Mouse (Mus musculus) small intestine, adult 2 months (tissue): ENCODE measurements around the gene Vwa7. TPM values are rescaled to one million over a fixed set of nuclear protein-coding genes. Genes with fewer than 3 reads are reported as not detected.

Experiments
- H3K27ac ChIP-seq: fragments of 200-500 bp; 2 replicates; pipeline ENCODE4 v1.5.1; 2012; ENCODE audit warnings: low read depth, low read length, control low read depth, inconsistent platforms; ENCODE audit not compliant: insufficient read depth
- H3K27me3 ChIP-seq: fragments of 200-500 bp; 2 replicates; pipeline ENCODE4 v1.6.1; 2012; ENCODE audit warnings: mild to moderate bottlenecking, moderate library complexity, low read length, inconsistent platforms; ENCODE audit not compliant: control insufficient read depth, insufficient read depth
- H3K36me3 ChIP-seq: fragments of 200-500 bp; 2 replicates; pipeline ENCODE4 v1.6.1; 2012; ENCODE audit warnings: mild to moderate bottlenecking, low read length, control low read depth, inconsistent platforms; ENCODE audit not compliant: control insufficient read depth, insufficient read depth
- H3K4me1 ChIP-seq: fragments of 200-500 bp; 2 replicates; pipeline ENCODE4 v1.6.1; 2012; ENCODE audit warnings: low read length, inconsistent platforms, mixed read lengths; ENCODE audit not compliant: control insufficient read depth, insufficient read depth, insufficient read length
- H3K4me3 ChIP-seq: fragments of 200-500 bp; 2 replicates; pipeline ENCODE4 v1.5.1; 2012; ENCODE audit warnings: low read depth, mild to moderate bottlenecking, control low read depth, inconsistent platforms, low read length, moderate library complexity
- CTCF ChIP-seq: fragments of 200-500 bp; IDR thresholded peaks from 2 replicates; pipeline ENCODE4 v1.5.1; 2012; ENCODE audit warnings: low read depth, mild to moderate bottlenecking, control low read depth, inconsistent platforms, low read length, moderate library complexity, mixed read lengths; ENCODE audit not compliant: insufficient replicate concordance, insufficient read length; ENCODE audit errors: extremely low read depth
- POLR2A ChIP-seq: fragments of 200-500 bp; IDR thresholded peaks from 2 replicates; pipeline ENCODE4 v1.6.1; 2012; ENCODE audit warnings: low read depth, mild to moderate bottlenecking, control low read depth, inconsistent platforms, low read length, moderate library complexity
- WGBS: fragments of 180-500 bp; shearing (Covaris S2); methylation state at CpG from one replicate; pipeline ENCODE4 v1.1.7; 2018; 5-methylcytosine and 5-hydroxymethylcytosine counted together
- polyA plus RNA-seq: library from polyadenylated mRNA; depleted of rRNA; stranded (reverse); fragments of >200 nt; gene quantifications from 2 replicates; pipeline ENCODE4 v1.2.3, GENCODE M21; 2012

Vwa7 gene
- polyA plus RNA-seq, 1 experiment = 0.82 TPM

GRCm38 (mm10) chr17:35057090-35057489 lies 40.7 kb downstream of the Vwa7 start:
- Histone ChIP-seq H3K36me3 (peaks cover 54% of the 10 kb centered on the region), H3K27ac (no peak overlapping the region), H3K4me3 (no peak overlapping the region), H3K4me1 (peaks cover 26% of the 10 kb centered on the region), H3K27me3 (no peaks in the 10 kb centered on the region)
- 79% methylated on average over 3 of the region's 3 CpGs for WGBS
- no peak for TF ChIP-seq CTCF
- no peak for TF ChIP-seq POLR2A

GRCm38 (mm10) chr17:35058316-35058715 lies 41.9 kb downstream of the Vwa7 start:
- Histone ChIP-seq H3K4me3 (no peak overlapping the region), H3K27ac (no peak overlapping the region), H3K36me3 (peaks cover 42% of the 10 kb centered on the region), H3K4me1 (peaks cover 21% of the 10 kb centered on the region), H3K27me3 (no peaks in the 10 kb centered on the region)
- WGBS = 58% methylated on average over 9 of the region's 9 CpGs
- no peak for TF ChIP-seq POLR2A
- no peak for TF ChIP-seq CTCF

GRCm38 (mm10) chr17:35058911-35059892 lies 42.8 kb downstream of the Vwa7 start, which contains the start of gene Ddah2:
Ddah2 (plus strand) TSS chr17:35059035.
- H3K27me3 ChIP-seq = no peaks in the 10 kb centered on the region
- peak within 1 kb of the TSS; percentile 52; the same call in 1 of the 2 replicates for H3K27ac ChIP-seq
- H3K4me1 ChIP-seq = peaks cover 25% of the 10 kb centered on the region
- TF ChIP-seq POLR2A (peak; percentile 48), CTCF (peak; percentile 66)
- peaks cover 35% of the 10 kb centered on the region for H3K36me3 ChIP-seq
- H3K4me3 ChIP-seq = peak within 1 kb of the TSS; percentile 68
- WGBS = 1% methylated on average over 57 of the region's 57 CpGs

- TF ChIP-seq CTCF (no peak), POLR2A (no peak)
- peaks cover 30% of the 10 kb centered on the region for H3K4me1 ChIP-seq
- H3K27me3 ChIP-seq = no peaks in the 10 kb centered on the region; the same call in 1 of the 2 replicates
- no peak overlapping the region for H3K27ac ChIP-seq
- peak overlapping the region; percentile 68 for H3K4me3 ChIP-seq
- WGBS = 38% methylated on average over 14 of the region's 14 CpGs
- H3K36me3 ChIP-seq = peaks cover 29% of the 10 kb centered on the region
Observed at GRCm38 (mm10) chr17:35060071-35060470, 43.7 kb downstream of the Vwa7 start.

- H3K27ac ChIP-seq = no peak overlapping the region
- H3K36me3 ChIP-seq = peaks cover 22% of the 10 kb centered on the region
- H3K27me3 ChIP-seq = no peaks in the 10 kb centered on the region; the same call in 1 of the 2 replicates
- no peak for TF ChIP-seq POLR2A
- no peak for TF ChIP-seq CTCF
- H3K4me3 ChIP-seq = no peak overlapping the region
- WGBS = 71% methylated on average over 22 of the region's 22 CpGs
- H3K4me1 ChIP-seq = peaks cover 36% of the 10 kb centered on the region
Observed at GRCm38 (mm10) chr17:35060737-35061297, 44.4 kb downstream of the Vwa7 start.

- Histone ChIP-seq H3K36me3 (peaks cover 17% of the 10 kb centered on the region), H3K27ac (no peak overlapping the region), H3K4me3 (no peak overlapping the region), H3K27me3 (no peaks in the 10 kb centered on the region; the same call in 1 of the 2 replicates), H3K4me1 (peaks cover 36% of the 10 kb centered on the region)
- TF ChIP-seq CTCF (no peak), POLR2A (no peak)
- WGBS = 66% methylated on average over 8 of the region's 8 CpGs
Observed at GRCm38 (mm10) chr17:35061299-35061698, 44.9 kb downstream of the Vwa7 start.

GRCm38 (mm10) chr17:35063466-35063865 lies 47.1 kb downstream of the Vwa7 start:
- Histone ChIP-seq H3K36me3 (no peaks in the 10 kb centered on the region), H3K27me3 (no peaks in the 10 kb centered on the region; the same call in 1 of the 2 replicates), H3K4me3 (no peak overlapping the region), H3K4me1 (peaks cover 36% of the 10 kb centered on the region), H3K27ac (no peak overlapping the region)
- WGBS = 92% methylated on average over 3 of the region's 3 CpGs
- no peak for TF ChIP-seq CTCF
- no peak for TF ChIP-seq POLR2A
